Mouse (Mus musculus): Measurements from ENCODE around the gene Skap2.

Skap2 gene

GRCm38 (mm10) chr6:52012409-52013244 lies at the start of gene Skap2:
Skap2 (minus strand) TSS chr6:52012549.
- DNase-seq (ENCODE audit: low spot score), result peak; percentile 99

DNA sequence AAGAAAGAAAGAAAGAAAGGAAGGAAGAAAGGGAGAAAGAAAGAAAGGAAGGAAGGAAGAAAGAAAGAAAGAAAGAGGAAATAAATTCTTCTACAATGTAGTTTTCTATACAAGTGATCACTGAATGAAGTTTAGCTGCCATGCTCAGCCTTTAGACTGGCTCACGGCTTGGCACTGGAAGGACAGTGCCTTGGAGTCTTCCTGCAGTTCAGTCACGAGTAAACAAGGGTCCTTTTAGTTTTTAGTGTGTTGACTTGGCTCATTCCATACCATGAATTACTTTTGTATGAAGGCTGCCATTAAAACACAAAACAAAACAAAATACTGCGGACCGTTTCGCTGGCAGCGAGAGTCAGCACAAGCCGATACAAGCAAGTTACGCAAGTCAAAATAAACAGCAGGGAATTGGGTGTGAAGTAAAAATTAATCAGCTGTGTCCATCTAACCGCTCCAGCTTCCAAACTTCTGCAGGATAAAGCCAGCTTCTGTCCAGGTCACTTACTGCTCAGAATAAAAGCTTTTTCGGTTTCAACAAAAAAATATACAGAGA lies 46.6 kb upstream of the Skap2 start:
- DNase-seq (ENCODE audit: low spot score), result no peak

DNA sequence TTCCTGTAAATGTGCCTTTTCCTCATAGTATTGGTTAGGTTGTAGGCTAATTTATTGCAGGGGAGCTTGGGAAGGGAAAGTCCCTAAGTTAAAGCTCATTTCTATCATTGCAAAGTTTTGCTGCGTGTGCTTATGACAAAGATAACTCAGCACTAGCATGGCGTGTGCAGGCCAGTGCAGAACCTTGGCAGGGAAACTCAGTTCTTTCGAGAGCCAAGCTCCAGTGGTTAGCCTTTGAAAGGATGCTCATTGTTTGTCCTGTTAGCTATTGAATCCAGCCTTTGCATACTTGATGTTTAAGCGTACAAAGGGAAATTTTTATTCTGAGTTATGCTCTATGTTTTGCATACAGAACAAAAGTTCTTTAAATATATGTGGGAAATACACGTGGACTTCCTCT lies 45.8 kb upstream of the Skap2 start:
- no peak for DNase-seq (ENCODE audit: low spot score)

- DNase-seq (ENCODE audit: low spot score), result no peak
Observed at GRCm38 (mm10) chr6:52053567-52054561, 41.5 kb upstream of the Skap2 start.

GRCm38 (mm10) chr6:52050062-52050461 lies 37.7 kb upstream of the Skap2 start:
- DNase-seq (ENCODE audit: low spot score), result no peak

GRCm38 (mm10) chr6:52045517-52045916 lies 33.2 kb upstream of the Skap2 start:
- DNase-seq (ENCODE audit: low spot score), result no peak

GRCm38 (mm10) chr6:52036077-52036476 lies 23.7 kb upstream of the Skap2 start:
- DNase-seq (ENCODE audit: low spot score), result no peak

GRCm38 (mm10) chr6:52031181-52031580 lies 18.8 kb upstream of the Skap2 start:
- no peak for DNase-seq (ENCODE audit: low spot score)

DNA sequence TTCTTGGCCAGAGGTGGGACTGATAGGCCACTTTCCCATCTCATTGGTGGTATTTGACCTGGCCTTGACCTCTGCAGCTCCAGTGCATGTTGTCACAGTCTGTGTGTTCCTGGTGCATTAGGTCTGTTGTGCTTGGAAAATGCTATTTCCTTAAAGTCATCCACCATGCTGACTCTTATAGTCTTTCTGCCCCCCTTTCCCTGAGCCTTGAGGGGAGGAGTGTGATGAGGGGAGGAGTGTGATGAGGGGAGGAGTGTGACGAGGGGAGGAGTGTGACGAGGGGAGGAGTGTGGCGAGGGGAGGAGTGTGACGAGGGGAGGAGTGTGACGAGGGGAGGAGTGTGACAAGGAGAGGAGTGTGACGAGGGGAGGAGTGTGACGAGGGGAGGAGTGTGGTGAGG lies 15.8 kb upstream of the Skap2 start:
- DNase-seq (ENCODE audit: low spot score), result no peak

DNA sequence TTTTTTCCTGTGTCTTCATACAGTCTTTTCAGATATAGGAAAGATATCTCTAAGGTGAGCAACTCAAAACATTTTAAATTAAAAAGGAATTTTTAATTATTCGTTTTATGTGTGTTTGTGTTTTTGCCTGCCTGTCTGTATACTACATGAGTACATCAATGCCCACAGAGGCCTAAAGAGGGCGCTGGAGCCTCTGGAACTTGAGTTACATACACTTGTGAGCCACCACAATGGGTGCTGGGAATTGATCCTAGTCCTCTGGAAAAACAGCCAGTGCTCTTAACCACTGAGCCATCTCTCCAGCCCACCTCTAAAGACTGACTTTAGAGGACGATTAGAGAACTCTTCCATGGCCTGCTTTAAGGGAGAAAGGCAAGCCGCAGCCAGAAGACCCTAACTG lies 14.8 kb upstream of the Skap2 start:
- DNase-seq (ENCODE audit: low spot score), result no peak

DNA sequence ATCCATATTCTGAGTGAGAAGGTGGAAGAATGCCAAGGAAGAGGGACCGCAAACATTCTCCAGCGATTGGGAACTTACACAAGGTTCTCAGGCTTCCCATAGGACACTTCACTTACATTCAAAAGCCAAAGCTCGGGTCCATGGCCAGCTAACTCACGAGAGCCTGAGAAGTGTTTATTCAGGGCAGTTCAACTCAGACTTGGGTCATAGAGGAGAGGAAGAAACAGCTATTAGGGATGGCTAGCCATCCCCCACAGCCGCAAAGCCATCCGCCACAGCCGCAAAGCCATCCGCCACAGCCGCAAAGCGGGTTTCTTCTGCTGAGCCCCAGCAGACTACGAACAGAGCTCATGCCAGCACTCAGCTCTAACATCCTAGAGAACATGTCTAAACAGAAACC lies 13.9 kb upstream of the Skap2 start:
- no peak for DNase-seq (ENCODE audit: low spot score)

GRCm38 (mm10) chr6:52024730-52025129 lies 12.4 kb upstream of the Skap2 start:
- DNase-seq (ENCODE audit: low spot score), result no peak

GRCm38 (mm10) chr6:52022363-52022762 lies 10.0 kb upstream of the Skap2 start:
- DNase-seq (ENCODE audit: low spot score), result no peak

GRCm38 (mm10) chr6:52020276-52020675 lies 7.9 kb upstream of the Skap2 start:
- DNase-seq (ENCODE audit: low spot score), result no peak

- no peak for DNase-seq (ENCODE audit: low spot score)
Observed at GRCm38 (mm10) chr6:52013245-52013945, 1.0 kb upstream of the Skap2 start.

- no peak for DNase-seq (ENCODE audit: low spot score)
Observed at GRCm38 (mm10) chr6:52011559-52012408, 565 bp downstream of the Skap2 start.

GRCm38 (mm10) chr6:52009385-52009784 lies 3.0 kb downstream of the Skap2 start:
- no peak for DNase-seq (ENCODE audit: low spot score)

DNA sequence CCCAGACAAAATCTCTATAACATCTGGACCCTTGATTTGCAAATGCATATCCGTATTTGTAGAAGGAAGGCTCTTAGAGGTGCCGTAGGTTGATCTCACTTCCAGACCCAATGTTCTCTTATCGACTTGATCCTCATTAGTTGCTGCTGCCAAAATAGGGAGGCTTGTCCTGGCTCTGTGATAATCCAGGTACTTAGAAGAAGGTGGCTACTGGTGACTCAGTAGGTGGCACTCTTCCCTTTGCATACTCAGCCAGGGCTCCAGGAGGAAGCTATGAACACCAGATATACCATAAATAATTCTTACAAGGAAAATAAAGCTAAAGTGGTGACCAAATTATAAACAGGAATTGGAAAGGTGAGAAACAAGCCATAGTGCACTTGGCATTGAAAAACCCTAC lies 3.6 kb downstream of the Skap2 start:
- DNase-seq (ENCODE audit: low spot score), result no peak

DNA sequence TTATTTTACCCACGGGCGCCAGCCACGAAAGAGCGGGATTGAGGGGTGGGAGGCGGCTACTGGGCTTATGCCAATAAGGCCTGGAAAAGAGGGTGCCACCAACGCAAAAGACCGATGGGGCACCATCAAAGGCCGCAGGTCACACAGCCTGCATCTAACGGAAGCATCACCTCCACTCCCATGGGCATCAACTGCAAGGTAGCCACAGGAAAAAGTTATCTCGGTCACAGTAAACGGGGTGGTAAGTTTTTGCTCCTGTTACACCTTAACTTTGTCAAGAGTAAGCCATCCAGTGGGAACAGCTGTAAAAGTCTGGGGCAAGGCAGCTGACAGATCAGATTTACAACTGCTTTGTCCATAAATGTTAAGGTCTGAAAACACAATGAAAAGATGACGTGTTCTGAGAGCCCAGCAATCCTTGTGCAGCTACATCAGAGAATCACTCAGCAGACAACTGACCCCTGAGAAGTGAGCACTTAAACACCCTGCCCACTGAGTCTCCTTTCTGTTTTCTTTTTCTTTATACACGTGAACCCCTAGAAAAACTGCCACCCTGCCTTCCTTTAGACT lies 5.6 kb downstream of the Skap2 start:
- DNase-seq (ENCODE audit: low spot score), result no peak

GRCm38 (mm10) chr6:52005963-52006648 lies 6.2 kb downstream of the Skap2 start:
- DNase-seq (ENCODE audit: low spot score), result no peak
